Mouse (Mus musculus) midbrain, embryonic 12.5 days (tissue): Measurements from ENCODE around the gene Stk16. TPM values are rescaled to one million over a fixed set of nuclear protein-coding genes. Genes with fewer than 3 reads are reported as not detected.
A peak's percentile ranks its signal among the peaks of the same experiment; 100 is the strongest.

Experiments
- ATAC-seq: fragments of 200-750 bp; cut with Nextera tagmentation; 2 replicates; pipeline ENCODE4 v1.8.0; 2017; ENCODE audit warnings: low read depth, moderate TSS enrichment, moderate library complexity; ENCODE audit not compliant: low FRiP score
- H3K27ac ChIP-seq: fragments of 300-500 bp; sonication (generic); replicated peaks from 2 replicates; pipeline ENCODE4 v1.5.1; 2016; ENCODE audit warnings: mild to moderate bottlenecking
- H3K27me3 ChIP-seq: fragments of 300-500 bp; sonication (generic); 2 replicates; pipeline ENCODE4 v1.6.1; 2016; ENCODE audit warnings: mild to moderate bottlenecking
- H3K36me3 ChIP-seq: fragments of 300-500 bp; sonication (generic); 2 replicates; pipeline ENCODE4 v1.6.1; 2016
- H3K4me1 ChIP-seq: fragments of 300-500 bp; sonication (generic); 2 replicates; pipeline ENCODE4 v1.6.1; 2016
- H3K4me2 ChIP-seq: fragments of 300-500 bp; sonication (generic); replicated peaks from 2 replicates; pipeline ENCODE4 v1.6.1; 2016; ENCODE audit warnings: mild to moderate bottlenecking, moderate library complexity
- H3K4me3 ChIP-seq: fragments of 300-500 bp; sonication (generic); 2 replicates; pipeline ENCODE4 v1.5.1; 2016; ENCODE audit warnings: mild to moderate bottlenecking
- H3K9ac ChIP-seq: fragments of 300-500 bp; sonication (generic); replicated peaks from 2 replicates; pipeline ENCODE4 v1.6.1; 2016; ENCODE audit warnings: mild to moderate bottlenecking, moderate library complexity
- H3K9me3 ChIP-seq: fragments of 300-500 bp; sonication (generic); 2 replicates; pipeline ENCODE4 v1.6.1; 2016; ENCODE audit warnings: mild to moderate bottlenecking
- WGBS: fragments of 180-500 bp; shearing (Covaris S2); methylation state at CpG from one replicate; pipeline ENCODE4 v1.1.7; 2016; 5-methylcytosine and 5-hydroxymethylcytosine counted together
- polyA plus RNA-seq: library from polyadenylated mRNA; unstranded; fragments of >200 nt; fragmentation: Nextera tagmentation; extraction: Ambion mirVana; gene quantifications from 2 replicates; pipeline ENCODE4 v1.2.1, GENCODE M21; 2016

Stk16 gene
- polyA plus RNA-seq, 1 experiment from 2014 or later, result 135 TPM

DNA sequence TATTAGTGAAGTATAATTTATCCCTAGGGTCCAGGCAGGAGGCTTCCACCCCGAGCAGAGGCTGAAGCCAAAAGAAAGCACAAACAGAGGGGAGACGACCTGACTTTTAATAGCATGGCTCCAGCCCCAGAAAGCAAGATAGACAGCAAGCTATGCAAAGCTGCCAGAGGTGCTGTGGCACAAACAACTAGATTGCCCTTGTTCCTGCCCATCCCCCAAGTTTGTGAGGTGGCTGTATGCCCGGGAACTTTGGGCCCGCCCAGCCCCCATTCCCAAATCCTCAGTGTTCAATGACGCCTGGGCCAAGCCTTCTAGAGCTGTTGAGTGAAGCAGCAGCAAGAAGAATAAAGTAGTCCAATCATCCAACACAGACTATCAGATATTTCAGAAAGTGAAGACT is 4.2 kb downstream of the Stk16 start:
- WGBS, result 77% methylated on average over 5 of the region's 5 CpGs
- ATAC-seq, result no peak
- no peaks in the 10 kb centered on the region for H3K9me3 ChIP-seq
- H3K4me1 ChIP-seq, result peaks cover 45% of the 10 kb centered on the region
- H3K36me3 ChIP-seq, result peaks cover 43% of the 10 kb centered on the region
- no peak overlapping the region for H3K27ac ChIP-seq
- H3K4me3 ChIP-seq, result no peak overlapping the region
- H3K4me2 ChIP-seq, result no peak overlapping the region
- peaks cover 44% of the 10 kb centered on the region for H3K27me3 ChIP-seq
- H3K9ac ChIP-seq, result no peak overlapping the region

DNA sequence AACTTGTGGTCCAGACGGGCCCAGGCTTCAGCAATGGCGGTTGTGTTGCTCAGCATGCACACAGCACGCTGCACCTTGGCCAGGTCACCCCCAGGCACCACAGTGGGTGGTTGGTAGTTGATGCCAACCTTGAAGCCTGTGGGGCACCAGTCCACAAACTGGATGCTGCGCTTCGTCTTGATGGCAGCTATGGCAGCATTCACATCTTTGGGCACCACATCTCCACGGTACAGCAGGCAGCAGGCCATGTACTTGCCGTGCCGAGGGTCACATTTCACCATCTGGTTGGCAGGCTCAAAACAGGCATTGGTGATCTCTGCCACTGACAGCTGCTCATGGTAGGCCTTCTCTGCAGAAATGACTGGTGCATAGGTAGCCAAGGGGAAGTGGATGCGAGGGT is 5.1 kb downstream of the Stk16 start:
- no peak for ATAC-seq
- no peak overlapping the region for H3K4me2 ChIP-seq
- H3K4me1 ChIP-seq, result peaks cover 39% of the 10 kb centered on the region
- H3K9me3 ChIP-seq, result no peaks in the 10 kb centered on the region
- peaks cover 43% of the 10 kb centered on the region for H3K36me3 ChIP-seq
- 98% methylated on average over 9 of the region's 9 CpGs for WGBS
- no peak overlapping the region for H3K4me3 ChIP-seq
- H3K27ac ChIP-seq, result no peak overlapping the region
- H3K27me3 ChIP-seq, result peaks cover 53% of the 10 kb centered on the region
- H3K9ac ChIP-seq, result no peak overlapping the region

DNA sequence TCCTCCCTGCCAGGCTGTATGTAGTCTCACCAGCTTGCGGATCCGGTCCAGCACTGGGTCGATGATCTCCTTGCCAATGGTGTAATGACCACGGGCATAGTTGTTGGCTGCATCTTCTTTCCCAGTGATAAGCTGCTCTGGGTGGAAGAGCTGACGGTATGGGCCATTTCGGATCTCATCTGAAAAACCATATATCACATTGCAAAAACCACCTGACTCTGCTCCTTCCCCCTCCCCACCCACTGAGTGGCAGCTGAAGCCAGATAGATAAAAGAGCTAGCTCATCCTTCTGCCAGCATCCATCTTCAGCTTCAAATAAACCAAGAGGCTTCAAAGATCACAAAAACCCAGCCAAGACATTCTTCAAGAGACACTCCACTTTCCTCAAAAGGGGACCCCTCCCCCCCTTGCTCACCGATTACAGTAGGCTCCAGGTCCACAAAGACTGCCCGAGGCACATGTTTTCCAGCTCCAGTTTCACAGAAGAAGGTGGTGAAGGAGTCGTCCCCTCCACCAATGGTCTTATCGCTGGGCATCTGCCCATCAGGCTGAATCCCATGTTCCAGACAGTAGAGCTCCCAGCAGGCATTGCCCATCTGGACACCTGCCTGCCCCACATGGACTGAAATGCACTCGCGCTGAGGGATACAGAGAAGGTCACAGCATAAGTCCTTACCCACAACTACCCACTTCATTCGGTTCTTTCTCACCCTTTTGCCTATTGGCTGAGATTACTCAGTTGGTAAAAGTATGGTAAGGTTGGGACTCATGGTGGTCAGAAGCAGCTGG is 6.4 kb downstream of the Stk16 start:
- Histone ChIP-seq H3K4me1 (peaks cover 30% of the 10 kb centered on the region), H3K27me3 (peaks cover 65% of the 10 kb centered on the region), H3K36me3 (peaks cover 39% of the 10 kb centered on the region), H3K27ac (no peak overlapping the region), H3K9ac (no peak overlapping the region), H3K9me3 (no peaks in the 10 kb centered on the region), H3K4me2 (no peak overlapping the region), H3K4me3 (no peak overlapping the region)
- 84% methylated on average over 13 of the region's 13 CpGs for WGBS
- ATAC-seq, result no peak

DNA sequence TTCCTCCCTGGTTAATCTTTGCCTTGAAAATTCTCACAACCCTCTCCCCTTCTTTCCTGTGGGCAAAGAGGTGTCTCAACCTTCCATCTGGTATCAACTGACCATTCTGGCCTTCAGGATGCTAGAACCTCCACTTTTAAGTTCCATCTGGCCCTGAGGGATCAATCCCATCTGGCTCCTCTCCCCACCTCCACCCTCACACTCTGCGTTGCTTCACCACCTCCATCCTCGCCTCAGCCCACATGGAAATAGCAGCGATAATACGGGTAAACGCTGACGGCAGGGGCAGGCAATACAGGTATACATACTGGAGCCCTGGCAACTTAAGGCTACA is 7.2 kb downstream of the Stk16 start:
- no peak overlapping the region for H3K4me2 ChIP-seq
- H3K4me1 ChIP-seq, result peaks cover 22% of the 10 kb centered on the region
- H3K9me3 ChIP-seq, result no peaks in the 10 kb centered on the region
- 6% methylated on average over 6 of the region's 6 CpGs for WGBS
- peaks cover 31% of the 10 kb centered on the region for H3K36me3 ChIP-seq
- peak overlapping the region; percentile 52; the same call in 1 of the 2 replicates for H3K4me3 ChIP-seq
- H3K27me3 ChIP-seq, result peaks cover 73% of the 10 kb centered on the region
- ATAC-seq, result no peak
- no peak overlapping the region for H3K9ac ChIP-seq
- H3K27ac ChIP-seq, result no peak overlapping the region

DNA sequence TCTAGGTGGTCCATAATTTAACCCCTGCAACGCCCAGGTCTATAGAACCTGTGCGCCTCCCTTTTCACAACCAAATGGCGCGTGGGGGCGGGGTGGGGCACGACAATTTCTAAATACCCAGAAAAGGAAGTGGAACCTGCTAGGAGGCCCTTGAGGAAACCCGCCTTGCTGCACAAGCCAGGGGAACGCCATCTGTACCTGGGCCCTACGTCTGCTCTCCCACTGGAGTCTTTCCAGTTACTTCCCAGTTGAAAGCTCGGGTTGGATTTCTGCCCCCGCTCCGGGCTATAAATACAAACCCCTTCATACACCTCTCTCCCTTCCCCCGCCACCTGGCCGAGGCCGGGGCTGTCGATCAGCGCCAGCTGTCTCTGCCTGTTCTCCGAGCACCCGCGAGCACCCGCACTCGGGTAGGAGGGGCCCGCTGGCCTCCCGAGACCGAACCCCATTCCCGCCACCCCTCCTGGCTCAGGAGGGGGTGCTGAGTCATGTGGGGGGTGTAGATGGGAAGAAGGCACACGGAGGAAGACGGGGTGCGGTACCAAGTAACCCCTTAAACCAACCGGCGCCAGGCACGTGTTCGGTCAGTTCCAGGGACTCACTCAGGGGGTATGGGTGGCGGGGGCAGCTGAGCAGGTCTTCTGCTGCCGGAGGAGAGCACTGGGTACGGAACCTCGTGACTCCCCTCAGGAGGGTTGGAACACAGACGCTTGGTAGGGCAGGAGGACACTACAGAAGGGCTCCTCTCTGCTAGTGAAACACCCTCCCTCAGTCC is 7.8 kb downstream of the Stk16 start:
- Histone ChIP-seq H3K27me3 (peaks cover 77% of the 10 kb centered on the region), H3K36me3 (peaks cover 26% of the 10 kb centered on the region), H3K9me3 (no peaks in the 10 kb centered on the region), H3K4me3 (peak overlapping the region; percentile 52), H3K4me2 (peak overlapping the region; percentile 86), H3K9ac (peak overlapping the region; percentile 50; the same call in 1 of the 2 replicates), H3K4me1 (peaks cover 20% of the 10 kb centered on the region), H3K27ac (no peak overlapping the region)
- ATAC-seq, result peak; percentile 68; the same call in 1 of the 2 replicates
- WGBS, result 3% methylated on average over 38 of the region's 38 CpGs

DNA sequence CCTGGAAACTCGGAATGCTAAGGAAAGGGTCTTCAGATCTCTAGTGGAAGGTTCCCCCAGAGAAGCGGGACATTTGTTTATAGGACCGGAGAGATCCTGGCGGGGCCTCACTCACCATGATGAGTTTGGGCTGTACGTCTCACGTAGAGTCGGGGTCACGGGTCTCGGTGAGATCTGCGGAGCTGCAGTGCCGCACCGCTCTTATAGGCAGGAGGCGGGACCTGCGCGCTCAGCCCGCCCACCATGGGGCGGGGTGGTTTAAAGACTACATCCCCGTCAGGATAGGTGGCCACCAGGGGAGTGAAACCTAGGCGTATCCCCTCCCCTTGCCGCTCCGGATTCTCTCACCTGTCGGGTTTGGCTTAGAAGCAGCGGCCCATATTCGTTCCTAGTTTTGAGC is 8.4 kb downstream of the Stk16 start:
- Histone ChIP-seq H3K27ac (no peak overlapping the region), H3K27me3 (peaks cover 81% of the 10 kb centered on the region)
- WGBS, result under 1% methylated on average over 24 of the region's 24 CpGs

DNA sequence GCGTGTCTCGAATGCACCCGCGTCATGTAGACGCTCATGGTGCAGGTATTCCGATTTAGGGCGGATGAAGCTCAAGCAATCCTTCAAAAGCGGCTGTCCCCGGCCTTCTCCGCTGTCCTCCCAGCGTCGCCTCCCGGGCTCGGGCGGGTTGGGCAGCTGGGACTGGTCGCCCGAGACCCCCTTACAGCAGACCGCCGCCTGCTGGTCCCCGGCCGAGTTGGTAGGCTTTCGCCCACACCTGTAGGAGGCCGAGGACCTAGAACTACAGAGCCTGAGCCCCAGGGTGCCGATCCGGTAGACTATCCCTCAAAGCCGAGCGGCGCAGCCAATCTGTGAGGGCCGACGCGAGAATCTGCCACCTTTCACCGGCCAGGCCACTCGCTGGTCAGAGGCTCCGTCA is 8.9 kb downstream of the Stk16 start, which contains the start of gene Tuba4a:
Tuba4a (minus strand) TSS at position 335 of the 400 bp plus-strand sequence.
- Histone ChIP-seq H3K4me1 (peaks cover 20% of the 10 kb centered on the region), H3K9ac (peak within 1 kb of the TSS; percentile 60), H3K4me3 (peak within 1 kb of the TSS; percentile 52), H3K9me3 (no peaks in the 10 kb centered on the region), H3K36me3 (peaks cover 15% of the 10 kb centered on the region), H3K27me3 (peaks cover 81% of the 10 kb centered on the region), H3K27ac (no peak within 1 kb of the TSS), H3K4me2 (peak within 1 kb of the TSS; percentile 86)
- 0 out of 2 replicates have a peak, but pooled peaks have one; percentile 44 for ATAC-seq
- 1% methylated on average over 34 of the region's 34 CpGs for WGBS

More for the DNA sequence above, 8.4 kb downstream of the Stk16 start:
- ATAC-seq, result peak; percentile 87
- Histone ChIP-seq H3K9ac (peak overlapping the region; percentile 60), H3K4me1 (peaks cover 20% of the 10 kb centered on the region), H3K4me3 (peak overlapping the region; percentile 52), H3K4me2 (peak overlapping the region; percentile 86), H3K9me3 (no peaks in the 10 kb centered on the region), H3K36me3 (peaks cover 19% of the 10 kb centered on the region)

DNA sequence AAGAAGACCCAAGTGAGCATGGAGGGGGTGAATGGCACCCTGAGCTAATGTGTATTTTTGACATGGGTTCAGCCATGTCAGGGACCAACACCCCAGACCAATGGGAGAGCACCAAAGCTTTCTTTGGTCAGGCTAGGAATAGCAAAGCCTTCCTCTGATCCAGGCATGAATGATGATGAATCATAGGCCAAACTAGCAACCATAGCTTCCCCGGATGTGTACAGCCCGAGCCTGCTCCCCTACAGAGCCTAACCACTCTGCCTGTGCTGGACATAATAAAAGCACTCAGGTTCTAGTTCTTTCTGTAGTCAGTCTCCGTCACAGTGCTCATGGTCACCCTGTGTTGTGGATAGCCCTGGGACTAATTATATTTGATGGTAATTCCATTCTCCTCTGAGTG is 10.9 kb downstream of the Stk16 start:
- Histone ChIP-seq H3K9ac (no peak overlapping the region), H3K27me3 (peaks cover 79% of the 10 kb centered on the region), H3K27ac (no peak overlapping the region), H3K4me3 (no peak overlapping the region), H3K36me3 (no peaks in the 10 kb centered on the region), H3K4me2 (no peak overlapping the region), H3K9me3 (no peaks in the 10 kb centered on the region), H3K4me1 (peaks cover 20% of the 10 kb centered on the region)
- 78% methylated on average over 3 of the region's 3 CpGs for WGBS
- ATAC-seq, result no peak

DNA sequence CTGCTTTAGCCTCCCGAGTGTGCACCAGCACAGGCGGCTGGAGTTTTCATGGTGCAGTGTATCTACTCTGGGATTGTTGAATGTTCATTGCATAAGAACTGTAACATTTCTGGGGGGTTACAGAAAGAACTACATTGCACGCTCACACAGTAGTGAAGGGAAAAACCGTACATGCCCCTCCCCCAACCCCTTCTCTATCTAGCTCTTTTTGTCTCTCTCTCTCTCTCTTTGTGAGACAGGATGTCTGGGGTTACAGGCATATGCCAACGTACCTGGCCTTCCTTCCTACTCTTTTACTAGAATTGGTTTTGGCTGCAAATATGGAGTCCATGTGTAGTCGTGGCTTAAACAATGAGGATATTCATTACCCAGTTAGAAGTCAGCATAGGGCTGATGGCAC is 12.3 kb downstream of the Stk16 start:
- no peak for ATAC-seq
- H3K27me3 ChIP-seq, result peaks cover 73% of the 10 kb centered on the region
- WGBS, result 90% methylated on average over 6 of the region's 6 CpGs
- no peak overlapping the region for H3K4me3 ChIP-seq
- H3K9me3 ChIP-seq, result no peaks in the 10 kb centered on the region
- no peak overlapping the region for H3K27ac ChIP-seq
- H3K4me2 ChIP-seq, result no peak overlapping the region
- no peaks in the 10 kb centered on the region for H3K36me3 ChIP-seq
- peaks cover 19% of the 10 kb centered on the region for H3K4me1 ChIP-seq
- H3K9ac ChIP-seq, result no peak overlapping the region

DNA sequence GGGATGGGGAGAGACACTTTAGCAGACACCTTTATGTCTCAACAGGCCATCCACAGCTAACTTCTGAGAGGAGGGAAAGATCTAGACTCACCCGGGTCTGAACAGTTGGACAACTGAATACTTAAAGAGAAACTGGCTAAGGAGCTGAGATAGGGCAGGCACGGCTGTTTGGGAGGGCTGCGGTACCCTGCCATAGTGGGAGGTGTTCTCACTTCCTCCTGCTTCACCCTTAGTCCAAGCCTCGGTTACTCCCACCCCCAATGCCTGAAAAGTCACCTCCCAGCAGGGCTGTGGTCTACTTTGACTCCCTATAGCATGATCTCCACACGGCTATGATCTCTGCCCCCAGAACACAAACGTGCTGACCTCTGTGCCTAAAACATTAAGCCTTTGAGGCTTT is 12.9 kb downstream of the Stk16 start:
- no peak for ATAC-seq
- H3K9ac ChIP-seq, result no peak overlapping the region
- H3K36me3 ChIP-seq, result no peaks in the 10 kb centered on the region
- H3K9me3 ChIP-seq, result no peaks in the 10 kb centered on the region
- no peak overlapping the region for H3K4me3 ChIP-seq
- H3K4me1 ChIP-seq, result peaks cover 13% of the 10 kb centered on the region
- no peak overlapping the region for H3K4me2 ChIP-seq
- H3K27me3 ChIP-seq, result peaks cover 67% of the 10 kb centered on the region
- H3K27ac ChIP-seq, result no peak overlapping the region
- 76% methylated on average over 6 of the region's 6 CpGs for WGBS

DNA sequence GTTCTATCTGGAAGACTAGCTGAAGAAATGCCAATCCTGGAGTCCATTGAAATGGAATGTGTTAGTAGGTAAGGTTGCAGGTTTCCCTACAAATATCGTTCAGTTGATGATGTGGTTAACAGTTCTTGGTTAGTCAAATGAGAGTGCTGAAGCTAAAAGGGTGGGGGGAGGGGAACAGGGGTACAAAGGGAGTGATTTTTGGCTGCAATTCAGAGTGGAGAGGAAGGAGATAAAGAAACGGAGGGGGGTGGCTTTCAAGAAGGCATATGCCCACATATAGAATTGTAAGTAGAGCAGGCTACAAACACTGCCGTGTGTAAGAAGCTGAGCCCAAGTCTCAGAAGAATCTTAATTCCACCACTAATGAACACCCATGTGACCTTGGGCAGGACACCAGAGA is 14.8 kb downstream of the Stk16 start:
- no peak for ATAC-seq
- Histone ChIP-seq H3K36me3 (no peaks in the 10 kb centered on the region), H3K27ac (no peak overlapping the region), H3K4me2 (no peak overlapping the region), H3K27me3 (peaks cover 53% of the 10 kb centered on the region), H3K9me3 (no peaks in the 10 kb centered on the region), H3K4me3 (no peak overlapping the region), H3K4me1 (no peaks in the 10 kb centered on the region), H3K9ac (no peak overlapping the region)
- WGBS, result 70% methylated on average over 3 of the region's 3 CpGs

DNA sequence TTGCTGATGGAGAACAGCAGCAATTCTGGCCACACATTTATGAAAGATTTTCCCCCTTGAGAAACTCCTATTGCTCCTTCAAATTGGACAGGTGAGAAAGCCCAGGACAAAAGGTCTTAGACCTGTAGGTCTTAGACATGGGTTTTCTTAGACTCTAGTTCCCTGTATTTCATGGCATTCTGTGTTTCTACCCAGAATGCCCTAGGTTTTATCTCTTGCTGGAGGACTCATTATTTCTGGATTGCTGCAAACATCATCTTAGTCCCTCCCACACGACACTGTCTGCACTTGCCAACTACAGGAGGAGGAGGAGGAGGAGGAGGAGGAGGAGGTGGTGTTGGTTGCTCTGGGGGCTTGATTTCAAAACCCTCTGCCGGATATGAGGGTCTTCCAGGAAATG is 15.5 kb downstream of the Stk16 start:
- no peak for ATAC-seq
- H3K4me1 ChIP-seq, result no peaks in the 10 kb centered on the region
- H3K4me2 ChIP-seq, result no peak overlapping the region
- WGBS, result 78% methylated on average over 2 of the region's 2 CpGs
- H3K27me3 ChIP-seq, result peaks cover 47% of the 10 kb centered on the region
- H3K36me3 ChIP-seq, result no peaks in the 10 kb centered on the region
- H3K9me3 ChIP-seq, result no peaks in the 10 kb centered on the region
- H3K27ac ChIP-seq, result no peak overlapping the region
- no peak overlapping the region for H3K4me3 ChIP-seq
- no peak overlapping the region for H3K9ac ChIP-seq
